Mouse (Mus musculus): ENCODE measurements around the gene Oma1.

GRCm38 (mm10) chr4:103395905-103396304, 82.3 kb downstream of the Oma1 start:
- no peak for TF ChIP-seq HCFC1 (IDR thresholded peaks at IDR 0.05; ENCODE audit: borderline replicate concordance, insufficient read depth, low read length)
- TF ChIP-seq MAFK (IDR thresholded peaks at IDR 0.05; ENCODE audit: insufficient read depth, low read depth, low read length) = no peak
- TF ChIP-seq ZC3H11A (IDR thresholded peaks at IDR 0.05; ENCODE audit: borderline replicate concordance, low read depth, low read length) = no peak
- no peak for TF ChIP-seq ZNF384 (IDR thresholded peaks at IDR 0.05; ENCODE audit: low read depth, low read length)
